Mouse (Mus musculus) hindbrain, embryonic 16.5 days (tissue): ENCODE data around the gene Cntn1. TPM values are rescaled to one million over a fixed set of nuclear protein-coding genes. Genes with fewer than 3 reads are reported as not detected.
"Not testable (repeated sequence)": the region's sequence is repeated elsewhere in the genome, so short reads cannot be mapped to it uniquely, and the experiment has no call there.

Experiments used
- ATAC-seq: fragments of 200-750 bp; cut with Nextera tagmentation; 2 replicates; pipeline ENCODE4 v1.8.0; 2017; ENCODE audit warnings: moderate TSS enrichment, moderate library complexity
- H3K27ac ChIP-seq: fragments of 300-500 bp; sonication (generic); 2 replicates; pipeline ENCODE4 v1.5.1; 2014; ENCODE audit warnings: low read depth, mild to moderate bottlenecking, control low read depth, low read length, moderate library complexity
- H3K27me3 ChIP-seq: fragments of 300-500 bp; sonication (generic); replicated peaks from 2 replicates; pipeline ENCODE4 v1.6.1; 2014; ENCODE audit warnings: low read length; ENCODE audit not compliant: control insufficient read depth, insufficient read depth
- H3K36me3 ChIP-seq: fragments of 300-500 bp; sonication (generic); 2 replicates; pipeline ENCODE4 v1.6.1; 2014; ENCODE audit warnings: mild to moderate bottlenecking, low read length, moderate library complexity, mixed read lengths; ENCODE audit not compliant: control insufficient read depth, insufficient read depth
- H3K4me1 ChIP-seq: fragments of 300-500 bp; sonication (generic); 2 replicates; pipeline ENCODE4 v1.6.1; 2014; ENCODE audit warnings: low read depth, low read length; ENCODE audit not compliant: control insufficient read depth, insufficient read depth
- H3K4me2 ChIP-seq: fragments of 300-500 bp; sonication (generic); 2 replicates; pipeline ENCODE4 v1.6.1; 2014; ENCODE audit warnings: mild to moderate bottlenecking, low read length, control low read depth, moderate library complexity
- H3K4me3 ChIP-seq: fragments of 300-500 bp; sonication (generic); 2 replicates; pipeline ENCODE4 v1.5.1; 2014; ENCODE audit warnings: mild to moderate bottlenecking, low read length, control low read depth, moderate library complexity
- H3K9ac ChIP-seq: fragments of 300-500 bp; sonication (generic); 2 replicates; pipeline ENCODE4 v1.6.1; 2014; ENCODE audit warnings: low read depth, mild to moderate bottlenecking, control low read depth, low read length, moderate library complexity
- H3K9me3 ChIP-seq: fragments of 300-500 bp; sonication (generic); 2 replicates; pipeline ENCODE4 v1.6.1; 2014; ENCODE audit warnings: mild to moderate bottlenecking, low read length, moderate library complexity; ENCODE audit not compliant: control insufficient read depth
- WGBS: fragments of 180-500 bp; shearing (Covaris S2); extraction: QIAGEN DNeasy Blood & Tissue Kit; methylation state at CpG from one replicate; pipeline ENCODE4 v1.1.7; 2014; 5-methylcytosine and 5-hydroxymethylcytosine counted together
- polyA plus RNA-seq: library from polyadenylated mRNA; unstranded; fragments of >200 nt; fragmentation: Nextera tagmentation; extraction: Ambion mirVana; gene quantifications from 2 replicates; pipeline ENCODE4 v1.2.1, GENCODE M21; 2015

Gene Cntn1
- polyA plus RNA-seq, 1 experiment from 2014 or later: 110 TPM

- H3K36me3 ChIP-seq: no peaks in the 10 kb centered on the region; the same call in 1 of the 2 replicates
- H3K4me3 ChIP-seq: no peak overlapping the region
- H3K4me2 ChIP-seq: no peak overlapping the region
- no peaks in the 10 kb centered on the region for H3K9me3 ChIP-seq
- H3K27me3 ChIP-seq: no peaks in the 10 kb centered on the region
- no peak for ATAC-seq
- H3K27ac ChIP-seq: no peak overlapping the region
- H3K4me1 ChIP-seq: no peaks in the 10 kb centered on the region
- no peak overlapping the region for H3K9ac ChIP-seq
- WGBS: 86% methylated on average over 7 of the region's 7 CpGs
Measured at GRCm38 (mm10) chr15:92327111-92327510, 276.1 kb downstream of the Cntn1 start.

GRCm38 (mm10) chr15:92340253-92340652 lies 289.3 kb downstream of the Cntn1 start:
- Histone ChIP-seq H3K9ac (no peak overlapping the region), H3K4me2 (no peak overlapping the region), H3K27ac (no peak overlapping the region), H3K36me3 (no peaks in the 10 kb centered on the region), H3K27me3 (no peaks in the 10 kb centered on the region), H3K4me1 (no peaks in the 10 kb centered on the region), H3K4me3 (no peak overlapping the region), H3K9me3 (no peaks in the 10 kb centered on the region)
- WGBS: 57% methylated on average over 6 of the region's 6 CpGs
- ATAC-seq: no peak

- WGBS: 85% methylated on average over 2 of the region's 2 CpGs
- H3K27ac ChIP-seq: no peak overlapping the region
Measured at GRCm38 (mm10) chr15:92341424-92341823, 290.5 kb downstream of the Cntn1 start.

GRCm38 (mm10) chr15:92344136-92344869 lies 293.3 kb downstream of the Cntn1 start:
- ATAC-seq: no peak
- peaks cover 6% of the 10 kb centered on the region; the same call in 1 of the 2 replicates for H3K4me1 ChIP-seq
- 85% methylated on average over 23 of the region's 23 CpGs for WGBS
- no peak overlapping the region for H3K9ac ChIP-seq
- no peak overlapping the region for H3K4me3 ChIP-seq
- H3K27me3 ChIP-seq: no peaks in the 10 kb centered on the region
- no peaks in the 10 kb centered on the region for H3K9me3 ChIP-seq
- H3K27ac ChIP-seq: no peak overlapping the region
- no peaks in the 10 kb centered on the region for H3K36me3 ChIP-seq
- H3K4me2 ChIP-seq: no peak overlapping the region

More at GRCm38 (mm10) chr15:92341424-92341823, 290.5 kb downstream of the Cntn1 start:
- Histone ChIP-seq H3K9ac (no peak overlapping the region), H3K4me2 (no peak overlapping the region), H3K36me3 (no peaks in the 10 kb centered on the region), H3K4me3 (no peak overlapping the region), H3K27me3 (no peaks in the 10 kb centered on the region), H3K9me3 (no peaks in the 10 kb centered on the region), H3K4me1 (no peaks in the 10 kb centered on the region)
- ATAC-seq: no peak

- H3K9ac ChIP-seq: no peak overlapping the region
- no peak overlapping the region for H3K4me2 ChIP-seq
- ATAC-seq: no peak
- no peak overlapping the region for H3K4me3 ChIP-seq
- H3K4me1 ChIP-seq: peaks cover 6% of the 10 kb centered on the region; the same call in 1 of the 2 replicates
- H3K36me3 ChIP-seq: no peaks in the 10 kb centered on the region
- H3K27me3 ChIP-seq: no peaks in the 10 kb centered on the region
- H3K27ac ChIP-seq: no peak overlapping the region
- 52% methylated on average over 4 of the region's 4 CpGs for WGBS
- no peaks in the 10 kb centered on the region for H3K9me3 ChIP-seq
Measured at GRCm38 (mm10) chr15:92347426-92347825, 296.5 kb downstream of the Cntn1 start.

- peaks cover 6% of the 10 kb centered on the region; the same call in 1 of the 2 replicates for H3K4me1 ChIP-seq
- no peak overlapping the region for H3K4me3 ChIP-seq
- peak; percentile 85 for ATAC-seq
- no peaks in the 10 kb centered on the region for H3K36me3 ChIP-seq
- no peaks in the 10 kb centered on the region for H3K27me3 ChIP-seq
- H3K9me3 ChIP-seq: no peaks in the 10 kb centered on the region
- no peak overlapping the region for H3K9ac ChIP-seq
- WGBS: 18% methylated on average over 3 of the region's 3 CpGs
- no peak overlapping the region for H3K27ac ChIP-seq
- no peak overlapping the region for H3K4me2 ChIP-seq
Measured at GRCm38 (mm10) chr15:92347902-92348301, 296.9 kb downstream of the Cntn1 start.

- H3K4me2 ChIP-seq, H3K4me1 ChIP-seq, H3K4me3 ChIP-seq, H3K36me3 ChIP-seq, ATAC-seq, H3K27ac ChIP-seq, H3K27me3 ChIP-seq, H3K9ac ChIP-seq, H3K9me3 ChIP-seq: not testable (repeated sequence)
Measured at GRCm38 (mm10) chr15:92348453-92348852, 297.5 kb downstream of the Cntn1 start.

- Histone ChIP-seq H3K9ac (no peak overlapping the region), H3K27ac (no peak overlapping the region), H3K9me3 (no peaks in the 10 kb centered on the region), H3K4me1 (peaks cover 3% of the 10 kb centered on the region; the same call in 1 of the 2 replicates), H3K27me3 (no peaks in the 10 kb centered on the region), H3K36me3 (no peaks in the 10 kb centered on the region), H3K4me3 (no peak overlapping the region), H3K4me2 (no peak overlapping the region)
- 58% methylated on average over 6 of the region's 6 CpGs for WGBS
- no peak for ATAC-seq
Measured at GRCm38 (mm10) chr15:92364153-92364552, 313.2 kb downstream of the Cntn1 start.

- no peak overlapping the region for H3K4me2 ChIP-seq
- no peaks in the 10 kb centered on the region for H3K27me3 ChIP-seq
- no peak overlapping the region for H3K4me3 ChIP-seq
- ATAC-seq: no peak
- no peak overlapping the region for H3K27ac ChIP-seq
- H3K4me1 ChIP-seq: peaks cover 3% of the 10 kb centered on the region; the same call in 1 of the 2 replicates
- H3K9ac ChIP-seq: no peak overlapping the region
- H3K36me3 ChIP-seq: no peaks in the 10 kb centered on the region
- no peaks in the 10 kb centered on the region for H3K9me3 ChIP-seq
Measured at GRCm38 (mm10) chr15:92364592-92364991, 313.6 kb downstream of the Cntn1 start.
